Mouse (Mus musculus): Measurements from ENCODE around the gene Mut. TPM values are rescaled to one million over a fixed set of nuclear protein-coding genes. Genes with fewer than 3 reads are reported as not detected.

Gene Mut
- polyA plus RNA-seq, 1 experiment: 24.2 TPM

- Histone ChIP-seq H3K4me1 (ENCODE audit: control insufficient read depth, insufficient read depth, low read length) (no peaks in the 10 kb centered on the region), H3K4me3 (replicated peaks; ENCODE audit: insufficient read depth, low read depth, low read length) (peak overlapping the region; percentile 29), H3K27me3 (ENCODE audit: control insufficient read depth, insufficient read depth, low read length) (no peaks in the 10 kb centered on the region), H3K27ac (ENCODE audit: insufficient read depth, low read length) (no peak overlapping the region)
- TF ChIP-seq CTCF (IDR thresholded peaks at IDR 0.05; ENCODE audit: borderline replicate concordance, insufficient read depth, low read depth, low read length) (no peak), POLR2A (IDR thresholded peaks at IDR 0.05; ENCODE audit: borderline replicate concordance, insufficient read depth, low read length) (no peak)
- 2% methylated on average over 13 of the region's 14 CpGs for WGBS
- peak; percentile 58 to 60 for DNase-seq
Observed at GRCm38 (mm10) chr17:40904721-40905154, 29.7 kb upstream of the Mut start.

GRCm38 (mm10) chr17:40914250-40914649, 20.2 kb upstream of the Mut start, which contains the start of gene Glyatl3:
Glyatl3 (minus strand) TSS chr17:40914350.
- Histone ChIP-seq H3K4me3 (replicated peaks; ENCODE audit: insufficient read depth, low read depth, low read length) (no peak within 1 kb of the TSS), H3K4me1 (ENCODE audit: control insufficient read depth, insufficient read depth, low read length) (no peaks in the 10 kb centered on the region), H3K27ac (ENCODE audit: insufficient read depth, low read length) (no peak within 1 kb of the TSS), H3K27me3 (ENCODE audit: control insufficient read depth, insufficient read depth, low read length) (no peaks in the 10 kb centered on the region)
- no peak for TF ChIP-seq CTCF (IDR thresholded peaks at IDR 0.05; ENCODE audit: borderline replicate concordance, insufficient read depth, low read depth, low read length)
- TF ChIP-seq POLR2A (IDR thresholded peaks at IDR 0.05; ENCODE audit: borderline replicate concordance, insufficient read depth, low read length): no peak
- 93% methylated on average over 2 of the region's 2 CpGs for WGBS
- no peak for DNase-seq

- 93% methylated on average over 2 of the region's 2 CpGs for WGBS
- TF ChIP-seq POLR2A (IDR thresholded peaks at IDR 0.05; ENCODE audit: borderline replicate concordance, insufficient read depth, low read length) (no peak), CTCF (IDR thresholded peaks at IDR 0.05; ENCODE audit: borderline replicate concordance, insufficient read depth, low read depth, low read length) (no peak)
- no peaks in the 10 kb centered on the region for H3K4me1 ChIP-seq (ENCODE audit: control insufficient read depth, insufficient read depth, low read length)
- no peak for DNase-seq
- H3K4me3 ChIP-seq (replicated peaks; ENCODE audit: insufficient read depth, low read depth, low read length): no peak overlapping the region
- no peaks in the 10 kb centered on the region for H3K27me3 ChIP-seq (ENCODE audit: control insufficient read depth, insufficient read depth, low read length)
- no peak overlapping the region for H3K27ac ChIP-seq (ENCODE audit: insufficient read depth, low read length)
Observed at GRCm38 (mm10) chr17:40915499-40915898, 19.0 kb upstream of the Mut start.

GRCm38 (mm10) chr17:40933985-40934384, 500 bp upstream of the Mut start:
- Histone ChIP-seq H3K4me3 (replicated peaks; ENCODE audit: insufficient read depth, low read depth, low read length) (peak overlapping the region; percentile 87), H3K4me1 (ENCODE audit: control insufficient read depth, insufficient read depth, low read length) (no peaks in the 10 kb centered on the region), H3K27ac (ENCODE audit: insufficient read depth, low read length) (no peak overlapping the region), H3K27me3 (ENCODE audit: control insufficient read depth, insufficient read depth, low read length) (no peaks in the 10 kb centered on the region)
- 1% methylated on average over 14 of the region's 14 CpGs for WGBS
- DNase-seq: no peak
- TF ChIP-seq POLR2A (IDR thresholded peaks at IDR 0.05; ENCODE audit: borderline replicate concordance, insufficient read depth, low read length) (no peak), CTCF (IDR thresholded peaks at IDR 0.05; ENCODE audit: borderline replicate concordance, insufficient read depth, low read depth, low read length) (no peak)

- no peak for DNase-seq
- TF ChIP-seq CTCF (IDR thresholded peaks at IDR 0.05; ENCODE audit: borderline replicate concordance, insufficient read depth, low read depth, low read length) (no peak), POLR2A (IDR thresholded peaks at IDR 0.05; ENCODE audit: borderline replicate concordance, insufficient read depth, low read length) (no peak)
- H3K4me1 ChIP-seq (ENCODE audit: control insufficient read depth, insufficient read depth, low read length): no peaks in the 10 kb centered on the region
- no peak overlapping the region for H3K4me3 ChIP-seq (replicated peaks; ENCODE audit: insufficient read depth, low read depth, low read length)
- no peaks in the 10 kb centered on the region for H3K27me3 ChIP-seq (ENCODE audit: control insufficient read depth, insufficient read depth, low read length)
- no peak overlapping the region for H3K27ac ChIP-seq (ENCODE audit: insufficient read depth, low read length)
- 89% methylated on average over 3 of the region's 3 CpGs for WGBS
Observed at GRCm38 (mm10) chr17:40948518-40948917, 14.0 kb downstream of the Mut start.

- TF ChIP-seq POLR2A (IDR thresholded peaks at IDR 0.05; ENCODE audit: borderline replicate concordance, insufficient read depth, low read length): no peak
- no peak for TF ChIP-seq CTCF (IDR thresholded peaks at IDR 0.05; ENCODE audit: borderline replicate concordance, insufficient read depth, low read depth, low read length)
- Histone ChIP-seq H3K4me3 (replicated peaks; ENCODE audit: insufficient read depth, low read depth, low read length) (no peak overlapping the region), H3K4me1 (ENCODE audit: control insufficient read depth, insufficient read depth, low read length) (no peaks in the 10 kb centered on the region), H3K27ac (ENCODE audit: insufficient read depth, low read length) (no peak overlapping the region), H3K27me3 (ENCODE audit: control insufficient read depth, insufficient read depth, low read length) (no peaks in the 10 kb centered on the region)
- DNase-seq: peak in 1 of 2 experiments; percentile 6
- WGBS: 57% methylated on average over 11 of the region's 11 CpGs
Observed at GRCm38 (mm10) chr17:40977914-40978313, 43.4 kb downstream of the Mut start.

GRCm38 (mm10) chr17:40992102-40992501, 57.6 kb downstream of the Mut start:
- TF ChIP-seq POLR2A (IDR thresholded peaks at IDR 0.05; ENCODE audit: borderline replicate concordance, insufficient read depth, low read length): no peak
- TF ChIP-seq CTCF (IDR thresholded peaks at IDR 0.05; ENCODE audit: borderline replicate concordance, insufficient read depth, low read depth, low read length): no peak
- DNase-seq: no peak
- H3K27me3 ChIP-seq (ENCODE audit: control insufficient read depth, insufficient read depth, low read length): no peaks in the 10 kb centered on the region
- no peaks in the 10 kb centered on the region for H3K4me1 ChIP-seq (ENCODE audit: control insufficient read depth, insufficient read depth, low read length)
- no peak overlapping the region for H3K27ac ChIP-seq (ENCODE audit: insufficient read depth, low read length)
- 10% methylated on average over 3 of the region's 3 CpGs for WGBS
- no peak overlapping the region for H3K4me3 ChIP-seq (replicated peaks; ENCODE audit: insufficient read depth, low read depth, low read length)

Other genes with a start within 250 kb of the Mut start
- not detected in 2 replicates for gene Esp1, start 207.6 kb upstream of the Mut start, polyA plus RNA-seq (2012; rRNA removed)
- not detected in 2 replicates for gene Crisp2, start 127.7 kb upstream of the Mut start, polyA plus RNA-seq (2012; rRNA removed)
- not detected in 2 replicates for gene Rhag, start 123.6 kb upstream of the Mut start, polyA plus RNA-seq (2012; rRNA removed)
- gene 9130008F23Rik, start 54.1 kb upstream of the Mut start, polyA plus RNA-seq (2012; rRNA removed): 0.21 and 0.27 TPM in 2 replicates
- not detected in 2 replicates for gene Glyatl3, start 20.3 kb upstream of the Mut start, polyA plus RNA-seq (2012; rRNA removed)
- 4.7 and 4.8 TPM in 2 replicates for gene Cenpq, start 362 bp downstream of the Mut start, polyA plus RNA-seq (2012; rRNA removed)